Mouse (Mus musculus) kidney, adult 11 months (tissue): ENCODE data around the gene Hist1h3f.
A peak's percentile ranks its signal among the peaks of the same experiment; 100 is the strongest.
"Not testable (repeated sequence)": the region's sequence is repeated elsewhere in the genome, so short reads cannot be mapped to it uniquely, and the experiment has no call there.

Experiments used
- DNase-seq: peaks from one replicate; pipeline ENCODE4 v3.0.0; 2022

Hist1h3f gene

GRCm38 (mm10) chr13:23585029-23585441, 41.2 kb downstream of the Hist1h3f start:
- DNase-seq: peak; percentile 61

GRCm38 (mm10) chr13:23585442-23586098, 41.7 kb downstream of the Hist1h3f start:
- DNase-seq: peak; percentile 66

- no peak for DNase-seq
Observed at GRCm38 (mm10) chr13:23586099-23586939, 42.5 kb downstream of the Hist1h3f start.

- DNase-seq: no peak
Observed at GRCm38 (mm10) chr13:23586940-23587225, 43.0 kb downstream of the Hist1h3f start.

- DNase-seq: no peak
Observed at GRCm38 (mm10) chr13:23591206-23591605, 47.4 kb downstream of the Hist1h3f start.

GRCm38 (mm10) chr13:23591886-23592285, 48.0 kb downstream of the Hist1h3f start:
- not testable (repeated sequence) for DNase-seq

- DNase-seq: no peak
Observed at GRCm38 (mm10) chr13:23592614-23593013, 48.8 kb downstream of the Hist1h3f start.

- no peak for DNase-seq
Observed at GRCm38 (mm10) chr13:23593051-23593770, 49.4 kb downstream of the Hist1h3f start.
